Mouse (Mus musculus): Measurements from ENCODE around the gene Gm17660. TPM values are rescaled to one million over a fixed set of nuclear protein-coding genes. Genes with fewer than 3 reads are reported as not detected.
"Not testable (repeated sequence)": the region's sequence is repeated elsewhere in the genome, so short reads cannot be mapped to it uniquely, and the experiment has no call there.

The Gm17660 gene
- polyA plus RNA-seq, 1 experiment from 2014 or later: not detected

DNA sequence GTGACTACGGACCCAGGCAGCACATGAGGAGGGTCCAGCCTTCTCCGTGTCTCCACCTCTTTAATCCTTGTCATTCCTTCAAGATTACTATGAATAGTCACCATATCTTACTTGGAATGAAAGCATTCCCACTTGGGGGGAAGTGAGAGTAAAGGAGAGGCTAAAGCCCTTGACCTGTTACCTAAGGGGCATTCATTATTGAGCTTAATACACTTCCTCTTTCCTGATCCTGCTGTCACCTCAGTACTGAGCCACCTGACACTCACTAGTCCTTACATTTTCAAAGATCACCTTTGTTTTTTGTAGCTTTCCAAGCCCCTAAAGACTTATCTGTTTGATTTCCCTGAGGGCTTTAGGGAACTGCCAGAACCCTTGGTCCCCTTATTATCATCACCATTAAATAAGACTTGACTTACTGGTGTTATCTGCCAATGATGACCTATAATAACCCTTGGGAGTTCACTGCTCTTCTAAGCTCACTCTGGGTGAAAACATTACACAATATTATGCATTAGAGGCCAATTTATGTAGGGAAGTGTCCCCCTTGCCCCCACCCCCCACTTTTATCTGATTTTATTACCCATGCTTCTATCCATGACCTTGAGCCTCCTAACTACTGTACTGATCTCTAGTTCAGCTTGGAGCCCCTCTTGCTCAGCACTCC is 44.8 kb downstream of the Gm17660 start:
- Histone ChIP-seq H3K4me2 (no peak overlapping the region), H3K4me3 (no peak overlapping the region), H3K4me1 (replicated peaks) (no peaks in the 10 kb centered on the region), H3K27ac (replicated peaks) (no peak overlapping the region), H3K27me3 (no peaks in the 10 kb centered on the region), H3K9me3 (no peaks in the 10 kb centered on the region), H3K9ac (no peak overlapping the region), H3K36me3 (no peaks in the 10 kb centered on the region)
- WGBS: 89% methylated on average over 2 of the region's 2 CpGs
- no peak for ATAC-seq (ENCODE audit: low read depth)

DNA sequence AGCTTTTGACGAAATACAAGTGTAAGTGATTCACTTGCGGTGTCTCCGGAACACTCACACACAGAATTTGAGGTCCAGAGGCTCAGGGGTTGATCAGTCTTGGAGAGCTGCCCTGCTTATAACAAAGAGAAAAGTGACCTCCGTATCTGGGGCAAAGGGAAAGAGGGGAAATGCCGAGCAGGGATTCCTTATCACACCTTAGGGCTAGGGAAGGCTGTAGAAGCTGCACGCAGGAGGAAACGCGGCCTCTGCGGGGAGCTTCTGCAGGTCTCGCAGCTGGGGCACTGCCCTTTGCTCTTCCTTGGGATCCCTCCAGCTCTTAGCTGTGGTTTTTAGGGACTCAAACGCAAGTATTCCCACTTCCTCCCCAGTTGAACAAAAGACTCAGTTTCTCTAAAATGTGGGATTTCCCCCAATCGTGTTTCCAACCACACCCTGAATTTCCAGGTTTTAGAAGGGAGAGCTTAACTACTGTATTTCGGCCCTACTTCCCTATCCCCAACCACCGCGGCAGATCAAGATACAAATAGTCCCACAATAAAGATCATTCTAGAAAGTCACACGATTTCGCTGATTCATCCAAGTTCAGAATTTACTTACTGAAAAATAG is 52.1 kb downstream of the Gm17660 start:
- H3K4me1 ChIP-seq (replicated peaks): peaks cover 17% of the 10 kb centered on the region
- H3K9ac ChIP-seq: no peak overlapping the region
- no peak for ATAC-seq (ENCODE audit: low read depth)
- 49% methylated on average over 17 of the region's 17 CpGs for WGBS
- H3K9me3 ChIP-seq: no peaks in the 10 kb centered on the region
- no peak overlapping the region for H3K4me3 ChIP-seq
- H3K36me3 ChIP-seq: no peaks in the 10 kb centered on the region
- peaks cover 18% of the 10 kb centered on the region for H3K27me3 ChIP-seq
- no peak overlapping the region for H3K27ac ChIP-seq (replicated peaks)
- H3K4me2 ChIP-seq: no peak overlapping the region

DNA sequence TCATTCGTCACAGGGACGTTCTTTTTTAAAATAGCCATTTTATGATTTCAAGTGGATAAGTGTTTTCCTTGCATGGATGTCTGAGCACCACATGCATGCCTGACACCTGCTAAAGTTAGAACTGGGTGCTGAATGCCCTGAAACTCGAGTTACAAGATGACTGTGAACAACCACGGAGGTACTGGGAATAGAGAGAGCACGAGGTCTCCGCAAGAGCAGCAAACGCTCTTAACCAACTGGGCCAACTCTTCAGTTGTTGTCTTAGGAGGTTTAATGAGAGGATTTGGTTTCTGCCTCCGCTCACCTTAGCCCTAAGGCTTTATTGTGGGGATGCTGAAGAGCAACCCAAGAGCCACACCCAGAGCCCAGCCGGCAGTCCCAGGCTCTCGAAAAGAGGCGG is 52.6 kb downstream of the Gm17660 start:
- Histone ChIP-seq H3K36me3 (no peaks in the 10 kb centered on the region), H3K27ac (replicated peaks) (no peak overlapping the region), H3K9ac (no peak overlapping the region), H3K27me3 (peaks cover 18% of the 10 kb centered on the region), H3K9me3 (no peaks in the 10 kb centered on the region), H3K4me1 (replicated peaks) (peaks cover 17% of the 10 kb centered on the region), H3K4me2 (no peak overlapping the region), H3K4me3 (no peak overlapping the region)
- ATAC-seq (ENCODE audit: low read depth): no peak
- 71% methylated on average over 11 of the region's 11 CpGs for WGBS

DNA sequence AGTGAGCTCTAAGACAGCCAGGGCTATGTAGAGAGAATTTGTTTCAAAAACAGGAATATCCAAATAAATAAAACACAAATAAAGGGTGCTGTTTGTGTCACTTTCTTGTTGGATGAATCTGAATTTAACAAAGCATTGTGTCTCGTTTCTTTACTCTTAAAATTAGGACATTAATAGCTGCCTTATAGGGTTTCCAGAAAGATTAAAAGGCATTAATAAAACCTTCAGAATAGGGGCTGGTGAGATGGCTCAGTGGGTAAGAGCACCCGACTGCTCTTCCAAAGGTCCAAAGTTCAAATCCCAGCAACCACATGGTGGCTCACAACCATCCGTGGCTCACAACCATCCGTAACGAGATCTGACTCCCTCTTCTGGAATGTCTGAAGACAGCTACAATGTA is 53.2 kb downstream of the Gm17660 start:
- WGBS: 87% methylated on average over 5 of the region's 5 CpGs
- not testable (repeated sequence) for H3K4me2 ChIP-seq; ATAC-seq (ENCODE audit: low read depth); H3K4me3 ChIP-seq; H3K27ac ChIP-seq (replicated peaks); H3K9me3 ChIP-seq; H3K36me3 ChIP-seq; H3K9ac ChIP-seq
- peaks cover 18% of the 10 kb centered on the region for H3K27me3 ChIP-seq
- peaks cover 17% of the 10 kb centered on the region for H3K4me1 ChIP-seq (replicated peaks)

DNA sequence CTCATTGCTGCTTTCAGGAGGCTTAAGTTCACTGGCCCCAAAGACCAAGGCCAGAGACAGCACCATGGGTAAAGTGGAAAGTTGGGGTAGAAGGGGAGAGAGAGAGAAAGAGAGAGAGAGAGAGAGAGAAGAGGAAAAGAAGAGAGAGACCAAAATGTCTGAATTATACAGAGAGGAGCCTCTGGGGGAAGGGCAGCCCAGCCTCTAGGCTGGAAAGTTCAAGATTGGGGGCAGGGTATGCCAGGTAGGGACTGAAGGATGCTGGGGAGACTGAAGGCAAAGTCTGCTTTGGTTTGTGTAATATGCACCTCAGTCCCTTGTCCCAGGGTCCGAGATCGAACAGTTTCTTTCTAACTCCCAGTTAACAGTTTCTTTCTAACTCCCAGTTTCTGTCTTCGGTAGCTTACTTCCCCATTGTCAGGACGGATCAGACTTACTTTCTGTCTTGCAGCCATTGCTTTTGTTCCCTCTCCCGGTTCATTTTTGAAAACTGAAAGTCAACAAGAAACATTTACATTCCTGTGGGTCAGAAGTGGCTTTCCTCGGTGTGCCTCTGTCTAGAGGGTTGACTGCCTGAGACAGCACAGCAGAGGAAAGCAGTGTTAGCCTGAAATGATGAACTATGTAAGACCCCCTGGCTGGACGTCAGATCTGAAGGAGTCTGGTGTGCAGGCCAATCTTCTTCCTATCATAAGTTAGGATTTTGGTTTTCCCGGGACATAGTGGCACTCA is 54.0 kb downstream of the Gm17660 start:
- H3K4me1 ChIP-seq (replicated peaks): peaks cover 17% of the 10 kb centered on the region
- H3K9ac ChIP-seq: no peak overlapping the region
- 76% methylated on average over 8 of the region's 8 CpGs for WGBS
- no peak overlapping the region for H3K4me2 ChIP-seq
- no peak overlapping the region for H3K4me3 ChIP-seq
- H3K27ac ChIP-seq (replicated peaks): no peak overlapping the region
- H3K36me3 ChIP-seq: no peaks in the 10 kb centered on the region
- no peak for ATAC-seq (ENCODE audit: low read depth)
- peaks cover 18% of the 10 kb centered on the region for H3K27me3 ChIP-seq
- no peaks in the 10 kb centered on the region for H3K9me3 ChIP-seq

DNA sequence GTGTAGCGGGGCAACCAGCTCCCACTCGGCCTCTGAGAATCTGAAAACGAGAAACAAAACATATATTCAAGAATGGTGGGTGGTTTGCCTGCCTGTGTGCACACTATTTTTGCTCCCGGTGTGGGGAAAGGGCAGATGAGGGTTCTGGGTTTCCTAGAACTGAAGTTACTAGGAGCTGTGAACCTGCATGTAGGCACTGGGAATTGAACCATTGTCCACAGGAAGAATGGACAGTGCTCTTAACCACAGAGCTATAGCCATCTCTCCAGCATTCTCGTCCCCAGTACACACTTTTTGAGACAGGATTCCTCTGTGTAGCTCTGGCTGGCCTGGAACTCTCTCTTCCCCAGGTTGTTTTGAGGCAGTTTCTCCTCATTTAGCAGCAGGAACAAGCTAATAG is 54.9 kb downstream of the Gm17660 start:
- ATAC-seq (ENCODE audit: low read depth): no peak
- WGBS: 26% methylated on average over 5 of the region's 5 CpGs
- H3K36me3 ChIP-seq: no peaks in the 10 kb centered on the region
- peak overlapping the region; percentile 48 for H3K4me3 ChIP-seq
- peak overlapping the region; percentile 85 for H3K4me2 ChIP-seq
- H3K4me1 ChIP-seq (replicated peaks): peaks cover 17% of the 10 kb centered on the region
- no peaks in the 10 kb centered on the region for H3K9me3 ChIP-seq
- peaks cover 18% of the 10 kb centered on the region for H3K27me3 ChIP-seq
- H3K27ac ChIP-seq (replicated peaks): no peak overlapping the region
- H3K9ac ChIP-seq: peak overlapping the region; percentile 70; the same call in 1 of the 2 replicates

DNA sequence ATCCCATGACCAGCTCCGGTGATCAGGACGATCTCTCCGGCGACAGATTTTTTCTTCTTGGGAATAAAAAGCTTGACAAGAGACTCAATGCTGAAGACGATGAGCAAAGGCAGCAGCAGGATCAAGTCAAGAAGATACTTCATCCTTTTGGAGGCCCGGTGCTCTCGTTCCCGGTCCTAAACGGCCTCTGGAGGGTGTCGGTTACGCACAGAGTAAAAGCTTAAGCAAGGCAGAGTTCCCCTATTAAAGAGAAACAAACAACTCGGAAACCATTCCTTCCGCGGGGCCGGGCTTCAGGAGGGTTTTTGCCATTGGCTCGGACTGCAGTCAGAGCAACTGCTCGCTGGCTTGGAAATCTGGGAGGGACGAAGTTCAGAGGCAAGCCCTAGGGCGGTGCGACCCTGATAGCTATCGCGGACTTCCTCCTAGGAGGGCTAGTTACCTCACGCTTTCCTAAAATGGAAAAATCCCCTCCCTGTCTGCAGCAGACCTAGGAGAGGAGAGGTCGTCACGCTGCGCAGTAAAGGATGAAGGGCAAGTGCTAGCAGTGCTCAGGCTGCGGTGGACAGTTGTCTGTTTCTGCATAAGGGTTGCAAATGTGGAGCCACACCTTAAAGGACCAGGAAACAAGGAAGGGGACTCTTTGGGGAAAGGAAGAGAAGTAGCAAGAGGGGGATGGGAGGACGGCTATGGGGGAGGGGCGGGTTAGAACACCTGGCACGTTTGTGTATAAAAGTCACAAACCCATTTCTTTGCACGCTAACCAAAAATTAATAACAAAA is 55.6 kb downstream of the Gm17660 start, which contains the start of gene Hsd17b11:
TSS of gene Hsd17b11 (minus strand) at position 323 of the 782 bp plus-strand sequence.
- Histone ChIP-seq H3K27me3 (peaks cover 18% of the 10 kb centered on the region), H3K4me3 (peak within 1 kb of the TSS; percentile 48), H3K9me3 (no peaks in the 10 kb centered on the region), H3K27ac (replicated peaks) (peak within 1 kb of the TSS; percentile 52; the same call in 1 of the 2 replicates), H3K4me1 (replicated peaks) (peaks cover 17% of the 10 kb centered on the region), H3K9ac (peak within 1 kb of the TSS; percentile 70), H3K36me3 (no peaks in the 10 kb centered on the region), H3K4me2 (peak within 1 kb of the TSS; percentile 85)
- peak; percentile 71 for ATAC-seq (ENCODE audit: low read depth)
- WGBS: under 1% methylated on average over 31 of the region's 31 CpGs

Small RNA genes lying within 50 kb of the gene (microRNA-seq; reads per million reads assigned to microRNA genes)
- 1.9 reads per million, percentile 6 among the genes with 10 or more reads in this experiment for gene Mir5619

Other genes starting within 250 kb of the Gm17660 start
- gene Klhl8, start 166.3 kb downstream of the Gm17660 start, polyA plus RNA-seq (2015; fragmentation: Nextera tagmentation; extraction: Ambion mirVana): 29.2 and 32.5 TPM in 2 replicates
- not detected in 2 replicates for gene Hsd17b13, start 100.2 kb downstream of the Gm17660 start, polyA plus RNA-seq (2015; fragmentation: Nextera tagmentation; extraction: Ambion mirVana)
- 2.3 and 2.7 TPM in 2 replicates for gene Hsd17b11, start 55.7 kb downstream of the Gm17660 start, polyA plus RNA-seq (2015; fragmentation: Nextera tagmentation; extraction: Ambion mirVana)
- 65.9 and 76.2 TPM in 2 replicates for gene Nudt9, start 31.3 kb downstream of the Gm17660 start, polyA plus RNA-seq (2015; fragmentation: Nextera tagmentation; extraction: Ambion mirVana)
- 195 and 200 TPM in 2 replicates for gene Sparcl1, start 36.1 kb upstream of the Gm17660 start, polyA plus RNA-seq (2015; fragmentation: Nextera tagmentation; extraction: Ambion mirVana)
- gene Dspp, start 93.1 kb upstream of the Gm17660 start, polyA plus RNA-seq (2015; fragmentation: Nextera tagmentation; extraction: Ambion mirVana): not detected in 2 replicates
- 0.48 and 0.87 TPM in 2 replicates for gene Dmp1, start 125.0 kb upstream of the Gm17660 start, polyA plus RNA-seq (2015; fragmentation: Nextera tagmentation; extraction: Ambion mirVana)
- 0.21 and 1.6 TPM in 2 replicates for gene Ibsp, start 221.6 kb upstream of the Gm17660 start, polyA plus RNA-seq (2015; fragmentation: Nextera tagmentation; extraction: Ambion mirVana)
- gene Mepe, start 247.7 kb upstream of the Gm17660 start, polyA plus RNA-seq (2015; fragmentation: Nextera tagmentation; extraction: Ambion mirVana): not detected in 2 replicates